Mouse (Mus musculus) midbrain, embryonic 11.5 days (tissue): ENCODE data around the gene Pklr. TPM values are rescaled to one million over a fixed set of nuclear protein-coding genes. Genes with fewer than 3 reads are reported as not detected.

Experiments used
- ATAC-seq: fragments of 200-750 bp; cut with Nextera tagmentation; 2 replicates; pipeline ENCODE4 v1.8.0; 2017; ENCODE audit warnings: moderate TSS enrichment, moderate library complexity; ENCODE audit not compliant: low FRiP score
- DNase-seq: peaks from one replicate; pipeline ENCODE4 v3.0.0; 2015; ENCODE audit warnings: low spot score; ENCODE audit errors: missing footprints
- H3K27ac ChIP-seq: fragments of 300-500 bp; sonication (generic); 2 replicates; pipeline ENCODE4 v1.5.1; 2014; ENCODE audit warnings: low read depth, low read length
- H3K27me3 ChIP-seq: fragments of 300-500 bp; sonication (generic); 2 replicates; pipeline ENCODE4 v1.6.1; 2014; ENCODE audit warnings: mild to moderate bottlenecking, low read length, moderate library complexity, mixed read lengths; ENCODE audit not compliant: control insufficient read depth, insufficient read depth
- H3K36me3 ChIP-seq: fragments of 300-500 bp; sonication (generic); 2 replicates; pipeline ENCODE4 v1.6.1; 2014; ENCODE audit warnings: mild to moderate bottlenecking, low read length, moderate library complexity, mixed read lengths; ENCODE audit not compliant: control insufficient read depth, insufficient read depth
- H3K4me1 ChIP-seq: fragments of 300-500 bp; sonication (generic); 2 replicates; pipeline ENCODE4 v1.6.1; 2014; ENCODE audit warnings: low read length; ENCODE audit not compliant: control insufficient read depth, insufficient read depth
- H3K4me2 ChIP-seq: fragments of 300-500 bp; sonication (generic); 2 replicates; pipeline ENCODE4 v1.6.1; 2014; ENCODE audit warnings: mild to moderate bottlenecking, moderate library complexity
- H3K4me3 ChIP-seq: fragments of 300-500 bp; sonication (generic); 2 replicates; pipeline ENCODE4 v1.5.1; 2014; ENCODE audit warnings: low read depth, low read length
- H3K9ac ChIP-seq: fragments of 300-500 bp; sonication (generic); 2 replicates; pipeline ENCODE4 v1.6.1; 2014; ENCODE audit warnings: low read length
- H3K9me3 ChIP-seq: fragments of 300-500 bp; sonication (generic); 2 replicates; pipeline ENCODE4 v1.6.1; 2016; ENCODE audit warnings: low read length; ENCODE audit not compliant: control insufficient read depth
- WGBS: fragments of 180-500 bp; shearing (Covaris S2); extraction: QIAGEN DNeasy Blood & Tissue Kit; methylation state at CpG from one replicate; pipeline ENCODE4 v1.1.7; 2014; 5-methylcytosine and 5-hydroxymethylcytosine counted together
- polyA plus RNA-seq: library from polyadenylated mRNA; unstranded; fragments of >200 nt; fragmentation: Nextera tagmentation; extraction: Ambion mirVana; gene quantifications from 2 replicates; pipeline ENCODE4 v1.2.1, GENCODE M21; 2014

The Pklr gene
- polyA plus RNA-seq, 1 experiment from 2014 or later, result 1.7 TPM

- Histone ChIP-seq H3K4me1 (peaks cover 21% of the 10 kb centered on the region), H3K27ac (peak within 1 kb of the TSS; percentile 25; the same call in 1 of the 2 replicates), H3K27me3 (peaks cover 29% of the 10 kb centered on the region)
These were observed 42.8 kb upstream of the Pklr start, which contains the start of gene Rusc1 for GRCm38 (mm10) chr3:89093175-89093574. Gene Rusc1, minus strand, starts transcription at chr3:89093311.

GRCm38 (mm10) chr3:89094021-89094420, 41.9 kb upstream of the Pklr start:
- peaks cover 15% of the 10 kb centered on the region; the same call in 1 of the 2 replicates for H3K36me3 ChIP-seq
- H3K27me3 ChIP-seq, result peaks cover 20% of the 10 kb centered on the region
- no peak overlapping the region for H3K9ac ChIP-seq
- 91% methylated on average over 10 of the region's 10 CpGs for WGBS
- DNase-seq, result no peak
- H3K4me3 ChIP-seq, result no peak overlapping the region
- peaks cover 21% of the 10 kb centered on the region for H3K4me1 ChIP-seq
- no peak for ATAC-seq
- no peak overlapping the region for H3K27ac ChIP-seq
- no peaks in the 10 kb centered on the region for H3K9me3 ChIP-seq
- H3K4me2 ChIP-seq, result no peak overlapping the region

More at GRCm38 (mm10) chr3:89093175-89093574, 42.8 kb upstream of the Pklr start, which contains the start of gene Rusc1:
- H3K9me3 ChIP-seq, result no peaks in the 10 kb centered on the region
- ATAC-seq (peak; percentile 76), DNase-seq (peak; percentile 98)
- peak within 1 kb of the TSS; percentile 76 for H3K9ac ChIP-seq
- peaks cover 13% of the 10 kb centered on the region; the same call in 1 of the 2 replicates for H3K36me3 ChIP-seq
- H3K4me2 ChIP-seq, result peak within 1 kb of the TSS; percentile 97
- WGBS, result under 1% methylated on average over 18 of the region's 18 CpGs
- H3K4me3 ChIP-seq, result peak within 1 kb of the TSS; percentile 60

GRCm38 (mm10) chr3:89100811-89101210, 35.1 kb upstream of the Pklr start, which contains the start of gene Gm43738:
Gene Gm43738, minus strand, starts transcription at chr3:89101099.
- peak within 1 kb of the TSS; percentile 87 for H3K4me3 ChIP-seq
- DNase-seq, result no peak
- ATAC-seq, result no peak
- H3K9me3 ChIP-seq, result no peaks in the 10 kb centered on the region
- H3K9ac ChIP-seq, result peak within 1 kb of the TSS; percentile 81
- H3K27me3 ChIP-seq, result no peaks in the 10 kb centered on the region
- peaks cover 18% of the 10 kb centered on the region for H3K4me1 ChIP-seq
- H3K36me3 ChIP-seq, result peaks cover 7% of the 10 kb centered on the region; the same call in 1 of the 2 replicates
- WGBS, result 53% methylated on average over 7 of the region's 7 CpGs
- peak within 1 kb of the TSS; percentile 48 for H3K27ac ChIP-seq
- peak within 1 kb of the TSS; percentile 89 for H3K4me2 ChIP-seq

GRCm38 (mm10) chr3:89101459-89101811, 34.5 kb upstream of the Pklr start:
- Histone ChIP-seq H3K9ac (peak overlapping the region; percentile 81), H3K36me3 (peaks cover 7% of the 10 kb centered on the region; the same call in 1 of the 2 replicates), H3K27me3 (no peaks in the 10 kb centered on the region), H3K4me3 (peak overlapping the region; percentile 87), H3K9me3 (no peaks in the 10 kb centered on the region), H3K27ac (peak overlapping the region; percentile 48), H3K4me1 (peaks cover 18% of the 10 kb centered on the region), H3K4me2 (peak overlapping the region; percentile 89)
- ATAC-seq (peak; percentile 38), DNase-seq (no peak)
- WGBS, result under 1% methylated on average over 19 of the region's 19 CpGs

- DNase-seq (peak; percentile 98), ATAC-seq (peak; percentile 99)
- Histone ChIP-seq H3K36me3 (peaks cover 5% of the 10 kb centered on the region; the same call in 1 of the 2 replicates), H3K9ac (peak within 1 kb of the TSS; percentile 81), H3K4me1 (peaks cover 18% of the 10 kb centered on the region), H3K27ac (peak within 1 kb of the TSS; percentile 60), H3K9me3 (no peaks in the 10 kb centered on the region), H3K27me3 (no peaks in the 10 kb centered on the region), H3K4me2 (peak within 1 kb of the TSS; percentile 89), H3K4me3 (peak within 1 kb of the TSS; percentile 87)
- under 1% methylated on average over 26 of the region's 26 CpGs for WGBS
These were observed 34.0 kb upstream of the Pklr start, which contains the start of gene Fdps for GRCm38 (mm10) chr3:89101812-89102494. Gene Fdps, minus strand, starts transcription at chr3:89101959.

GRCm38 (mm10) chr3:89102495-89103290, 33.2 kb upstream of the Pklr start:
- DNase-seq (no peak), ATAC-seq (no peak)
- Histone ChIP-seq H3K9me3 (no peaks in the 10 kb centered on the region), H3K27me3 (no peaks in the 10 kb centered on the region), H3K4me2 (peak overlapping the region; percentile 40), H3K9ac (no peak overlapping the region; the same call in 1 of the 2 replicates), H3K4me1 (peaks cover 18% of the 10 kb centered on the region), H3K36me3 (peaks cover 3% of the 10 kb centered on the region; the same call in 1 of the 2 replicates), H3K27ac (peak overlapping the region; percentile 60; the same call in 1 of the 2 replicates), H3K4me3 (peak overlapping the region; percentile 87; the same call in 1 of the 2 replicates)
- WGBS, result 61% methylated on average over 12 of the region's 12 CpGs

GRCm38 (mm10) chr3:89103291-89103595, 32.7 kb upstream of the Pklr start:
- Histone ChIP-seq H3K4me1 (peaks cover 18% of the 10 kb centered on the region), H3K36me3 (peaks cover 3% of the 10 kb centered on the region; the same call in 1 of the 2 replicates), H3K4me2 (no peak overlapping the region), H3K27me3 (no peaks in the 10 kb centered on the region), H3K27ac (no peak overlapping the region), H3K9me3 (no peaks in the 10 kb centered on the region), H3K9ac (no peak overlapping the region), H3K4me3 (no peak overlapping the region)
- ATAC-seq (no peak), DNase-seq (no peak)
- 79% methylated on average over 4 of the region's 4 CpGs for WGBS

GRCm38 (mm10) chr3:89106881-89107280, 29.1 kb upstream of the Pklr start:
- Histone ChIP-seq H3K27me3 (no peaks in the 10 kb centered on the region), H3K36me3 (no peaks in the 10 kb centered on the region), H3K4me3 (no peak overlapping the region), H3K9me3 (no peaks in the 10 kb centered on the region), H3K9ac (no peak overlapping the region), H3K27ac (no peak overlapping the region), H3K4me2 (no peak overlapping the region), H3K4me1 (no peaks in the 10 kb centered on the region; the same call in 1 of the 2 replicates)
- ATAC-seq (no peak), DNase-seq (no peak)

- Histone ChIP-seq H3K36me3 (no peaks in the 10 kb centered on the region), H3K4me1 (no peaks in the 10 kb centered on the region; the same call in 1 of the 2 replicates), H3K27ac (no peak overlapping the region), H3K27me3 (no peaks in the 10 kb centered on the region), H3K4me3 (no peak overlapping the region), H3K4me2 (no peak overlapping the region), H3K9me3 (no peaks in the 10 kb centered on the region), H3K9ac (no peak overlapping the region)
- WGBS, result 75% methylated on average over 3 of the region's 3 CpGs
- no peak for DNase-seq
- no peak for ATAC-seq
These were observed 28.4 kb upstream of the Pklr start for GRCm38 (mm10) chr3:89107545-89107944.
